Mouse (Mus musculus) small intestine, adult 2 months (tissue): ENCODE measurements around the gene Crygc. TPM values are rescaled to one million over a fixed set of nuclear protein-coding genes. Genes with fewer than 3 reads are reported as not detected.

ENCODE experiments used
- H3K27ac ChIP-seq: fragments of 200-500 bp; 2 replicates; pipeline ENCODE4 v1.5.1; 2012; ENCODE audit warnings: low read depth, low read length, control low read depth, inconsistent platforms; ENCODE audit not compliant: insufficient read depth
- H3K27me3 ChIP-seq: fragments of 200-500 bp; 2 replicates; pipeline ENCODE4 v1.6.1; 2012; ENCODE audit warnings: mild to moderate bottlenecking, moderate library complexity, low read length, inconsistent platforms; ENCODE audit not compliant: control insufficient read depth, insufficient read depth
- H3K36me3 ChIP-seq: fragments of 200-500 bp; 2 replicates; pipeline ENCODE4 v1.6.1; 2012; ENCODE audit warnings: mild to moderate bottlenecking, low read length, control low read depth, inconsistent platforms; ENCODE audit not compliant: control insufficient read depth, insufficient read depth
- H3K4me1 ChIP-seq: fragments of 200-500 bp; 2 replicates; pipeline ENCODE4 v1.6.1; 2012; ENCODE audit warnings: low read length, inconsistent platforms, mixed read lengths; ENCODE audit not compliant: control insufficient read depth, insufficient read depth, insufficient read length
- H3K4me3 ChIP-seq: fragments of 200-500 bp; 2 replicates; pipeline ENCODE4 v1.5.1; 2012; ENCODE audit warnings: low read depth, mild to moderate bottlenecking, control low read depth, inconsistent platforms, low read length, moderate library complexity
- CTCF ChIP-seq: fragments of 200-500 bp; IDR thresholded peaks from 2 replicates; pipeline ENCODE4 v1.5.1; 2012; ENCODE audit warnings: low read depth, mild to moderate bottlenecking, control low read depth, inconsistent platforms, low read length, moderate library complexity, mixed read lengths; ENCODE audit not compliant: insufficient replicate concordance, insufficient read length; ENCODE audit errors: extremely low read depth
- POLR2A ChIP-seq: fragments of 200-500 bp; IDR thresholded peaks from 2 replicates; pipeline ENCODE4 v1.6.1; 2012; ENCODE audit warnings: low read depth, mild to moderate bottlenecking, control low read depth, inconsistent platforms, low read length, moderate library complexity
- WGBS: fragments of 180-500 bp; shearing (Covaris S2); methylation state at CpG from one replicate; pipeline ENCODE4 v1.1.7; 2018; 5-methylcytosine and 5-hydroxymethylcytosine counted together
- polyA plus RNA-seq: library from polyadenylated mRNA; depleted of rRNA; stranded (reverse); fragments of >200 nt; gene quantifications from 2 replicates; pipeline ENCODE4 v1.2.3, GENCODE M21; 2012

The Crygc gene
- polyA plus RNA-seq, 1 experiment: not detected

GRCm38 (mm10) chr1:65091566-65091965 is 18.1 kb upstream of the Crygc start:
- WGBS: 92% methylated on average over 3 of the region's 3 CpGs
- Histone ChIP-seq H3K27ac (no peak overlapping the region), H3K36me3 (no peaks in the 10 kb centered on the region), H3K27me3 (no peaks in the 10 kb centered on the region), H3K4me3 (no peak overlapping the region), H3K4me1 (peaks cover 2% of the 10 kb centered on the region; the same call in 1 of the 2 replicates)
- TF ChIP-seq CTCF (no peak), POLR2A (no peak)

DNA sequence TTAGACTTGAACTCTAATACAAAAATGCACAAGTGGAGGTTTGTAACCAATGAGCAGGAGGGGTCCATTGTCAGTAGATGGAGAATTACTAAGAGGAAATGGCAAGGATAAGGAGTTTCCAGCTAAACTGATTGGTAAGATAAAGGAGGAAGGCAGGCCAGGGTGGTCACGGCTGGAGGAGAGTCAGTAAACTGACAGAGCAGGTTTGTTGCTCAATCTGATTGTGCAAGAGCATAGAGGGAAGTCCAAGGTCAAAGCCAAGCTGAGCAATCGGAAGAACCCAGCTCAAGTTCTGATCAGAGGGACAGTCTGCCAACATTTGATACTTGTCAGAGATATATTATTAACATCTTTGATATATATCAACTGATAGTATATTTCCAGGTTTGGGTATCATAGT is 16.9 kb upstream of the Crygc start:
- WGBS: 6% methylated on average over 2 of the region's 2 CpGs

DNA sequence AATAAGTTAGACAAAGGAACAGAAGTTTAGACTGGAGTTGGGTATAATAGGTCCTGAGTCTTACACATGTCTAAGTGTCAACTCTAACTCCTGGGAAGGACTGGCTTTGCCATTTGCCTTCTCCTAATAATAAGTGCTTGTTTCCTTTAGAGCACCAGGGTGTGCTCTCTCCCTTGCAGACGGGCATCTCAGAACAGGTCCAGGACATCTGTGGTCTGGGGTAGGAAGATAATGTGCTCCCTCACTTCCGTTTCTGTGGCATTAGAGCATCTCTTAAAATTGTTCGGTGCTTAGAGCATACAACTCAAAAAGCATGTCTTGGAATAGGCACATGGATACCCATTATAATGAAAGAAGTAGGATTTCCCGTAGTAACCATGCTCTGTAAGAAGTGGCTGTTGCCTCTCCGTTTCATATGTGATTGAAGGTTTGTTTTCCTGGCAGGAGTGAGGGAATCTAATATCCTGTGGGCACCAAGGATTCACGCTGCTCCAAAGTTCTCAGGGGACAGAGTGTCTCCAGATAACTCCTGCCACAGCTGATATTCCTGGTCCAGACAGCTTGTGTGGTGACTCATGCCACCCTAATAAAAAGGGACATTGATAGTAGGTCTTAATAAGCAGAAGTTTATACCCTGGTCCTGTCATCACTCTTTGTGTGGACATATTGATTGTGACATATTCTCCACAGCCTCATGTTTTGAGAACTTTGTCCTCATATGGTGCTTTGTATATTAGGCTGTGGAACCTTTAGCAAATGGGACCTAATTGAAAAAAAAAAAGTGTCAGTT is 15.3 kb upstream of the Crygc start:
- 64% methylated on average over 6 of the region's 6 CpGs for WGBS
- Histone ChIP-seq H3K4me3 (no peak overlapping the region), H3K27ac (no peak overlapping the region; the same call in 1 of the 2 replicates), H3K27me3 (no peaks in the 10 kb centered on the region), H3K4me1 (peaks cover 2% of the 10 kb centered on the region; the same call in 1 of the 2 replicates), H3K36me3 (no peaks in the 10 kb centered on the region)
- TF ChIP-seq POLR2A (no peak), CTCF (no peak)

More for the DNA sequence above, 16.9 kb upstream of the Crygc start:
- H3K36me3 ChIP-seq: no peaks in the 10 kb centered on the region
- H3K27me3 ChIP-seq: no peaks in the 10 kb centered on the region
- no peak overlapping the region for H3K4me3 ChIP-seq
- no peak for TF ChIP-seq POLR2A
- no peak for TF ChIP-seq CTCF
- H3K4me1 ChIP-seq: peaks cover 2% of the 10 kb centered on the region; the same call in 1 of the 2 replicates
- H3K27ac ChIP-seq: no peak overlapping the region

DNA sequence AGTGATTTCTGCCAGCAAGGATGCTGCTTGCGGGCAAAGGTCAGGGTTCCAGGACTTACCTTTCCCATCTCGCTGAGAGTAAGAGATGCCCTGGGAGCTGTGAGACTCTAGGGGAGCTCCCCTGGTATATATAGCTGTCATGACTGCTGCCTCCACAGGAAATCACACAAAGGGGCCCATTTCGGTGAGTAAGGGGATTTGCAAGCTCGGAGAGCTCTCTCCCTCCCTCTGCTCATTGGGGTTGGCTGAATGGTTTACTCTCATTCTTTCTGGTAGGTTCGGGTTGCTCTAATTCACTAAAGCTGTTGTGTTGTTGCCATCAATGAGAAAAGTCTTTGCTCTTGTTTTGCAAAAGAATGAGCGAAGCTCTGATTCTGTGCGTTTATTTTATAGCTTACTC is 8.7 kb upstream of the Crygc start, which contains the start of gene Crygb:
TSS of gene Crygb (minus strand) at position 101 of the 400 bp plus-strand sequence.
- whole genome bisulfite sequencing: 57% methylated on average over 7 of the region's 7 CpGs

GRCm38 (mm10) chr1:65075607-65076006 is 2.1 kb upstream of the Crygc start:
- Histone ChIP-seq H3K27ac (no peak overlapping the region), H3K27me3 (no peaks in the 10 kb centered on the region), H3K4me1 (no peaks in the 10 kb centered on the region), H3K4me3 (no peak overlapping the region), H3K36me3 (no peaks in the 10 kb centered on the region)
- TF ChIP-seq CTCF: no peak
- TF ChIP-seq POLR2A: no peak
- WGBS: 15% methylated on average over 5 of the region's 5 CpGs

More for the DNA sequence above, 8.7 kb upstream of the Crygc start, which contains the start of gene Crygb:
- Histone ChIP-seq H3K4me1 (no peaks in the 10 kb centered on the region), H3K36me3 (no peaks in the 10 kb centered on the region), H3K27me3 (no peaks in the 10 kb centered on the region), H3K27ac (no peak within 1 kb of the TSS), H3K4me3 (no peak within 1 kb of the TSS)
- TF ChIP-seq CTCF (no peak), POLR2A (no peak)

- no peak overlapping the region for H3K27ac ChIP-seq
- TF ChIP-seq POLR2A (no peak), CTCF (no peak)
- H3K36me3 ChIP-seq: no peaks in the 10 kb centered on the region
- 0 out of 2 replicates have a peak, but pooled peaks cover 1% of the 10 kb centered on the region for H3K4me1 ChIP-seq
- no peak overlapping the region for H3K4me3 ChIP-seq
- no peaks in the 10 kb centered on the region for H3K27me3 ChIP-seq
Measured at GRCm38 (mm10) chr1:65067842-65068241, 5.6 kb downstream of the Crygc start.

- Histone ChIP-seq H3K4me3 (no peak overlapping the region), H3K27ac (no peak overlapping the region), H3K4me1 (0 out of 2 replicates have a peak, but pooled peaks cover 1% of the 10 kb centered on the region), H3K27me3 (no peaks in the 10 kb centered on the region), H3K36me3 (no peaks in the 10 kb centered on the region)
- 89% methylated on average over 15 of the region's 15 CpGs for WGBS
- TF ChIP-seq POLR2A (no peak), CTCF (no peak)
Measured at GRCm38 (mm10) chr1:65064201-65064600, 9.3 kb downstream of the Crygc start.
